Mouse (Mus musculus) midbrain, embryonic 10.5 days (tissue): ENCODE data around the gene Ssr4. TPM values are rescaled to one million over a fixed set of nuclear protein-coding genes. Genes with fewer than 3 reads are reported as not detected.
"Not testable (repeated sequence)": the region's sequence is repeated elsewhere in the genome, so short reads cannot be mapped to it uniquely, and the experiment has no call there.

Source experiments
- DNase-seq: peaks from one replicate; pipeline ENCODE4 v3.0.0-alpha.2; 2017; ENCODE audit warnings: low spot score
- H3K27ac ChIP-seq: fragments of 300-500 bp; sonication (generic); replicated peaks from 2 replicates; pipeline ENCODE4 v1.5.1; 2016; ENCODE audit warnings: mild to moderate bottlenecking
- H3K27me3 ChIP-seq: fragments of 300-500 bp; sonication (generic); 2 replicates; pipeline ENCODE4 v1.6.1; 2016; ENCODE audit warnings: low read depth, mild to moderate bottlenecking; ENCODE audit not compliant: poor library complexity, severe bottlenecking
- H3K36me3 ChIP-seq: fragments of 300-500 bp; sonication (generic); 2 replicates; pipeline ENCODE4 v1.6.1; 2016; ENCODE audit warnings: mild to moderate bottlenecking, moderate library complexity
- H3K4me1 ChIP-seq: fragments of 300-500 bp; sonication (generic); 2 replicates; pipeline ENCODE4 v1.6.1; 2016
- H3K4me3 ChIP-seq: fragments of 300-500 bp; sonication (generic); 2 replicates; pipeline ENCODE4 v1.5.1; 2016; ENCODE audit warnings: mild to moderate bottlenecking, moderate library complexity
- H3K9me3 ChIP-seq: fragments of 300-500 bp; sonication (generic); replicated peaks from 2 replicates; pipeline ENCODE4 v1.6.1; 2016; ENCODE audit warnings: mild to moderate bottlenecking
- WGBS: fragments of 180-500 bp; shearing (Covaris S2); methylation state at CpG from one replicate; pipeline ENCODE4 v1.1.7; 2016; 5-methylcytosine and 5-hydroxymethylcytosine counted together
- polyA plus RNA-seq: library from polyadenylated mRNA; unstranded; fragments of >200 nt; fragmentation: Nextera tagmentation; extraction: Ambion mirVana; gene quantifications from 2 replicates; pipeline ENCODE4 v1.2.1, GENCODE M21; 2016

Gene Ssr4
- polyA plus RNA-seq: 122 and 123 TPM in 2 replicates

GRCm38 (mm10) chrX:73786364-73787224, at the start of gene Ssr4, which contains the start of gene Idh3g:
Gene Ssr4, plus strand, starts transcription at chrX:73787028.
Gene Idh3g, minus strand, starts transcription at chrX:73786897.
- no peaks in the 10 kb centered on the region for H3K9me3 ChIP-seq

DNA sequence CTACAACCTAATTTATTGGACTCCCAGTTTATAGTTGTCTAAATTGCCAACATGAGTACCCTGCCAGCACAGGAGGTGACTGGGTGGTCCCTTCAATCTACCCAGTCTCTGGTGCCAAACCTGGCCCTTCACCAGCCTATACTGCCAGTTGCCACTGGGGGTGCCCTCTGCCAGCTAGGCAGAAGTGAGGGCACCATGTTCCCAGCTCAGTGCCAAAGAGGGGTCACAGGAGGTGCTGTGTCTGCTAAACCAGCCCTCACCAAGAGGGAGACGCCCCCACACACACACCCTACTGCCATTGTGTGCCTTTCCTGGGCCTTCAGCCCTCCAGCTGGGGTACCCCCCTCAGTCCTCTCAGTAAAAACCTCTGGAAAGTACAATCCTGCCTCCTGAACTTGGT, 48.7 kb upstream of the Ssr4 start:
- Histone ChIP-seq H3K27me3 (no peaks in the 10 kb centered on the region; the same call in 1 of the 2 replicates), H3K36me3 (no peaks in the 10 kb centered on the region), H3K9me3 (no peaks in the 10 kb centered on the region), H3K4me3 (no peak overlapping the region), H3K4me1 (no peaks in the 10 kb centered on the region), H3K27ac (no peak overlapping the region)
- 58% methylated on average over 1 of the region's 1 CpGs for WGBS
- no peak for DNase-seq

More at GRCm38 (mm10) chrX:73786364-73787224, at the start of gene Ssr4, which contains the start of gene Idh3g:
- H3K27me3 ChIP-seq: peaks cover 18% of the 10 kb centered on the region
- peak; percentile 92 for DNase-seq
- peaks cover 41% of the 10 kb centered on the region for H3K36me3 ChIP-seq
- 17% methylated on average over 52 of the region's 52 CpGs for WGBS
- peaks cover 22% of the 10 kb centered on the region for H3K4me1 ChIP-seq
- peak within 1 kb of the TSS; percentile 92 for H3K27ac ChIP-seq
- H3K4me3 ChIP-seq: peak within 1 kb of the TSS; percentile 67

GRCm38 (mm10) chrX:73739151-73739550, 47.7 kb upstream of the Ssr4 start:
- WGBS: 74% methylated on average over 5 of the region's 5 CpGs
- Histone ChIP-seq H3K27ac (no peak overlapping the region), H3K9me3 (no peaks in the 10 kb centered on the region)

GRCm38 (mm10) chrX:73739841-73740240, 47.0 kb upstream of the Ssr4 start:
- H3K9me3 ChIP-seq, H3K36me3 ChIP-seq, DNase-seq, H3K27ac ChIP-seq, H3K4me1 ChIP-seq, H3K4me3 ChIP-seq, H3K27me3 ChIP-seq: not testable (repeated sequence)
- 94% methylated on average over 7 of the region's 7 CpGs for WGBS

More at GRCm38 (mm10) chrX:73739151-73739550, 47.7 kb upstream of the Ssr4 start:
- no peaks in the 10 kb centered on the region; the same call in 1 of the 2 replicates for H3K27me3 ChIP-seq
- no peak overlapping the region for H3K4me3 ChIP-seq
- no peak for DNase-seq
- H3K36me3 ChIP-seq: no peaks in the 10 kb centered on the region
- H3K4me1 ChIP-seq: no peaks in the 10 kb centered on the region

DNA sequence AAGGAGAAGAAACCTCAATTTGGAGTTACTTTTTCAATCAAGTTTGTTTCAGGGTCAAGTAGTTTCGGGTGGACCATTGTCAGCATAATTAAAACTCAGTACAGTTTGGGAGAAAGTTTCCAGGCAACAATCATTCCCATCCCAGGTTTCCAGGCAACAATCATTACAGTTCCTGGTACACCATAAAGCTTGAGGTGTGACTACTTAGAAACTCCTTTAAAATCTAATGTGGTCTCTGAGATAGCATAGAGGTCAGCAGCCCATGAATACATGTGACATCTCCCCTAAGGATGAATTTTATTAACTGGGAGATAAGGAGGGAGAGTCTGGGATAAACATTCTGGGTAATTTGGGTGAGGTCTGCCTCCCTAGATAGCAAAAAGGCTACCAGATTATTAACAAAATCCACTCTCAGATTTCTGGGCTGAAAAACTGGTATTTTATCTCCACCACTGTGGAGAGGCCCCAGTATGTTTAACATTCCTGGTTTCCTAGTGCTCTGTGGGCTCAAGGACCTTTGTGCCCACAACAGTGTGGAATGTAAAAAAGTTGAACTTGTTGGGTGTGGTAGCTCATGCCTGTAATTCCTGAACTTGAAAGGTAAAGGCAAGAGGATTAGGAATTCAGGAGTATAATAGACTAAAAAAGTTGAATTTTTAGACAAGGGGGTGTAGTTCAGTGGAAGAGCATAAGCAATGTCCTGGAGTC, 41.9 kb upstream of the Ssr4 start:
- H3K4me3 ChIP-seq: no peak overlapping the region
- no peaks in the 10 kb centered on the region for H3K27me3 ChIP-seq
- 72% methylated on average over 1 of the region's 1 CpGs for WGBS
- no peaks in the 10 kb centered on the region for H3K4me1 ChIP-seq
- no peaks in the 10 kb centered on the region for H3K9me3 ChIP-seq
- DNase-seq: no peak
- no peaks in the 10 kb centered on the region for H3K36me3 ChIP-seq
- H3K27ac ChIP-seq: no peak overlapping the region

- 91% methylated on average over 1 of the region's 1 CpGs for WGBS
- no peaks in the 10 kb centered on the region for H3K27me3 ChIP-seq
- no peaks in the 10 kb centered on the region for H3K4me1 ChIP-seq
- DNase-seq: no peak
- H3K27ac ChIP-seq: no peak overlapping the region
- H3K36me3 ChIP-seq: no peaks in the 10 kb centered on the region
- no peak overlapping the region for H3K4me3 ChIP-seq
- H3K9me3 ChIP-seq: no peaks in the 10 kb centered on the region
These were observed 37.9 kb upstream of the Ssr4 start for GRCm38 (mm10) chrX:73748977-73749376.

DNA sequence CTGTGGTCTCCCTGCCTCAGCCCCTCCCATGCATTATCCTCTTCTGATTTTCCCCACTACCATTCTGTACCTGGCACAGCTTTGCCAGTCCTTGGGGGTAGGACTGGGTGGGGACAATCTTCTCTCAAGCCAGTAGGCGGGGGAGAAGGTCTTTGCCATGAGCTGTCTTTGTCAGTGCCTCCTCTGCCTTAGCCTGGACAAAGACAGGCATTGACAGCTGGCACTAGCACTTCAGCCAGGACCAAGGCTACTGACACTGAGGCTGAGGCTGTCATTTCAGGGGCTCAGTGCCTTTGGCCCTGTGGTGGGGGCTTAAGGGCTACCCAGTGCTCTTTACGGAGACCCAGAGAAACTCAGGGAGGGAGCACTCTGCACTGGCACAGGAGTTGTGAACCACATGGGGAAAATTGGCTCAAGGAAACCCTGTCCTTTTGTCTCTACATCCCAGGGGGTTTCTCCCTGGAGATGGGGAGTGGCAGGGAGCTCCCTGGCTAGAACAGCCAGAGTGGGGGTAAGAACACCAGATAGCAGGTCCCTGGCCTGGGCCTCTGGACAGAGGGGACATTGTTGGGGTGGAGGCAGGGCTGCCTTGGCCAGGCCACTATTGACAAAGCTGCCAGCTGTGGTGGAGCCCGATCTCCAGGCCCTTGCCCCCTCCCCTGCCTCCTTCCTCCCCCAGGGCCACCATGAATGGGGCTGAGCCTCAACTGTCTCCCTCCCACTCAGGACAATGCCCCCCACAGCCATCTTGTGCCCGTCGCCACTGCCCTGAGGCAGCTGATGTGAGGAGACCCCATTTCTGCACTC, 30.3 kb upstream of the Ssr4 start, which contains the start of gene Plxnb3:
Gene Plxnb3 (plus strand): TSS at position 757 of the 807 bp plus-strand sequence.
- Histone ChIP-seq H3K4me3 (no peak within 1 kb of the TSS), H3K4me1 (no peaks in the 10 kb centered on the region), H3K27me3 (peaks cover 26% of the 10 kb centered on the region), H3K36me3 (no peaks in the 10 kb centered on the region), H3K27ac (no peak within 1 kb of the TSS), H3K9me3 (no peaks in the 10 kb centered on the region)
- 66% methylated on average over 5 of the region's 5 CpGs for WGBS
- no peak for DNase-seq

DNA sequence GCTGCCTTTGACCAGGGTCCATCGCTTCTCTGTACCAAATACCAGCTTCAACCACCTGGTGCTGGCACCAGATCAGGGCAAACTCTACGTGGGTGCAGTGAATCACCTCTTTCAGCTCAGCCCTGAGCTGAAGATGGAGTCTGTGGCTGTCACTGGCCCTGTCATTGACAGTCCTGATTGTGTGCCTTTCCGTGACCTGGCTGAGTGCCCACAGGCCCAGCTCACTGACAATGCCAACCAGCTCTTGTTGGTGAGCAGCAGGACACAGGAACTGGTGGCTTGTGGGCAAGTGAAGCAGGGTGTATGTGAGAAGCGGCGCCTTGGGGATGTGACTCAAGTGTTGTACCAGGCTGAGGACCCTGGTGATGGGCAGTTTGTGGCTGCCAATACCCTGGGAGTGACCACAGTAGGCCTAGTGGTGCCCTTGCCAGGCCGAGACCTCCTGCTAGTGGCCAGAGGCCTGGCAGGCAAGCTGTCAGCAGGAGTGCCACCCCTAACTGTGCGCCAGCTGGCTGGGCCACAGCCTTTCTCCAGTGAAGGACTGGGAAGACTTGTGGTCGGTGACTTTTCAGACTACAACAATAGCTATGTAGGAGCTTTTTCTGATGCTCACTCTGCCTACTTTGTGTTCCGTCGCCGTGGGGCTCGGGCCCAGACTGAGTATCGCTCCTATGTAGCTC, 28.1 kb upstream of the Ssr4 start:
- H3K4me1 ChIP-seq: no peaks in the 10 kb centered on the region

GRCm38 (mm10) chrX:73765311-73765710, 21.5 kb upstream of the Ssr4 start:
- Histone ChIP-seq H3K27ac (no peak overlapping the region), H3K9me3 (0 out of 2 replicates have a peak, but pooled peaks cover 5% of the 10 kb centered on the region), H3K4me1 (no peaks in the 10 kb centered on the region), H3K4me3 (no peak overlapping the region), H3K27me3 (no peaks in the 10 kb centered on the region), H3K36me3 (no peaks in the 10 kb centered on the region)
- WGBS: 75% methylated on average over 1 of the region's 1 CpGs
- DNase-seq: no peak

More for the DNA sequence above, 28.1 kb upstream of the Ssr4 start:
- H3K9me3 ChIP-seq: no peaks in the 10 kb centered on the region
- DNase-seq: no peak
- H3K27ac ChIP-seq: no peak overlapping the region
- peaks cover 26% of the 10 kb centered on the region for H3K27me3 ChIP-seq
- no peaks in the 10 kb centered on the region for H3K36me3 ChIP-seq
- WGBS: 88% methylated on average over 13 of the region's 13 CpGs
- H3K4me3 ChIP-seq: no peak overlapping the region

DNA sequence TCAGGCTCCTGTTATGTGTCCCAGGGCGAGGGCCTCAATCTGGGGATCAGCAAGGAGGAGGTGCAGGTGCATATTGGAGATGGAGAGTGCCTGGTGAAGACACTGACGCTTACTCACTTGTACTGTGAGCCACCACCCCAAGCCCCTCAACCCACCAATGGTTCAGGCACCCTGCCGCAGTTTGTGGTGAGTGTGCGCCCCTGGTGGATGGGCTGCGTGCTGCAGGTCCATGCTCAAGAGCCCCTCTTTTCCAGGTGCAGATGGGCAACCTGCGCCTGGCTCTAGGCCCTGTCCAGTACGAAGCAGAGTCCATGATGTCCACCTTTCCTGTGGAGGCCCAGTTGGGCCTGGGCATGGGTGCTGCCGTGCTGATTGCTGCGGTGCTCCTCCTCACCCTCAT, 19.6 kb upstream of the Ssr4 start:
- Histone ChIP-seq H3K27ac (no peak overlapping the region), H3K9me3 (peaks cover 5% of the 10 kb centered on the region; the same call in 1 of the 2 replicates), H3K4me1 (no peaks in the 10 kb centered on the region), H3K36me3 (no peaks in the 10 kb centered on the region), H3K4me3 (no peak overlapping the region), H3K27me3 (no peaks in the 10 kb centered on the region)
- DNase-seq: peak; percentile 13
- 57% methylated on average over 9 of the region's 9 CpGs for WGBS

DNA sequence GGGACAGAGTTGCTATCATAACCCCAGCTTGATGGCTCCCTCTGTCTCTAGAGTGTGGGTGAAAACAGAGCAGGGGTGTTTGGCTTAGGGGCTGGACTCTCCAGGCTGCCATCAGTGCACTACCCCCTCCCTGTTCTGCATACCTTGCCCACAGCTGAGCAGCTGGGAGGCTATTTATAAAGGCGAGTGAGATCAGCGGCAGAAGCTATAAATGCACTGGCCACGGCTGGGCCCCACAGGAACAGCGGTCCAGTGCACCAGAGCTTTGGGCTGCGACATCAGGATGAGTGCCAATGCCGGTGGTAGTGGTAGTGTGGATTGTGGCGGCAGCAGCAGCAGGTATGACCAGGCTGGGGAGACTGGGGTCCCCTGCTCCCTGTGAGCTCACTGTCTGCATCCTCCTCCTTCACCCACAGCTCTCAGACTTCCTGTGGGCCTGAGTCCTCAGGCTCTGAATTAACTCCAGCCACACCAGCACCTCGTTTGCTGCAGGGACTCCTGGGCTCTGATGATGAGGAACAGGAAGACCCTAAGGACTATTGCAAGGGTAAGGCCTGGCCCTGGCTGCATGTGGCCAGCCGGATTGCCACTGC, 12.6 kb upstream of the Ssr4 start, which contains the start of gene Srpk3:
Gene Srpk3 (plus strand): TSS at position 238 of the 593 bp plus-strand sequence.
- WGBS: 66% methylated on average over 9 of the region's 9 CpGs
- no peak within 1 kb of the TSS for H3K27ac ChIP-seq

More for the DNA sequence above, 12.6 kb upstream of the Ssr4 start, which contains the start of gene Srpk3:
- Histone ChIP-seq H3K9me3 (no peaks in the 10 kb centered on the region; the same call in 1 of the 2 replicates), H3K4me3 (no peak within 1 kb of the TSS), H3K36me3 (peaks cover 35% of the 10 kb centered on the region), H3K4me1 (0 out of 2 replicates have a peak, but pooled peaks cover 3% of the 10 kb centered on the region), H3K27me3 (no peaks in the 10 kb centered on the region)
- DNase-seq: no peak
